Mouse (Mus musculus) MEL (cell line): ENCODE data around the gene Zfp719.

Source experiments
- CTCF ChIP-seq, 3 experiments: IDR thresholded peaks in 2 of 3; conservative IDR thresholded peaks in 1 of 3; 2 replicates each; pipeline ENCODE4 v1.5.1; 2011 to 2012; ENCODE audit warnings: low read length in 3 of 3, low read depth in 2 of 3, mild to moderate bottlenecking in 2 of 3, improper control_type of control experiment in 1 of 3, inconsistent platforms in 1 of 3, mixed read lengths in 1 of 3, moderate library complexity in 1 of 3; ENCODE audit not compliant: control insufficient read depth in 1 of 3, insufficient read depth in 1 of 3, poor library complexity in 1 of 3, severe bottlenecking in 1 of 3
- EP300 ChIP-seq, 2 experiments: IDR thresholded peaks; 2 replicates each; pipeline ENCODE4 v1.6.1; 2011; ENCODE audit warnings: improper control_type of control experiment in 2 of 2, low read length in 2 of 2, low read depth in 1 of 2, mild to moderate bottlenecking in 1 of 2
- MYC ChIP-seq: IDR thresholded peaks from 2 replicates; pipeline ENCODE4 v1.6.1; 2011; ENCODE audit warnings: low read depth, mild to moderate bottlenecking, low read length, improper control_type of control experiment, moderate library complexity
- NRF1 ChIP-seq: IDR thresholded peaks from 2 replicates; pipeline ENCODE4 v1.6.1; 2014; ENCODE audit warnings: low read depth, mild to moderate bottlenecking, inconsistent platforms, low read length, improper control_type of control experiment, moderate library complexity; ENCODE audit not compliant: poor library complexity, insufficient read depth, severe bottlenecking
- USF1 ChIP-seq: IDR thresholded peaks from 2 replicates; pipeline ENCODE4 v1.6.1; 2014; ENCODE audit warnings: low read depth, mild to moderate bottlenecking, inconsistent platforms, low read length, improper control_type of control experiment, moderate library complexity
- ZKSCAN1 ChIP-seq: IDR thresholded peaks from 2 replicates; pipeline ENCODE4 v1.6.1; 2012; ENCODE audit warnings: low read depth, mild to moderate bottlenecking, inconsistent platforms, low read length, improper control_type of control experiment, moderate library complexity

- TF ChIP-seq CTCF (IDR thresholded peaks at IDR 0.05 in 2 of 3, conservative IDR thresholded peaks at IDR 0.05 in 1 of 3; ENCODE audit: control insufficient read depth in 1 of 3, insufficient read depth in 1 of 3, low read depth in 2 of 3, low read length in 3 of 3, poor library complexity in 1 of 3, severe bottlenecking in 1 of 3): no peak
- TF ChIP-seq USF1: no peak
- no peak for TF ChIP-seq MYC
- TF ChIP-seq NRF1: no peak
- TF ChIP-seq EP300 (IDR thresholded peaks at IDR 0.05; ENCODE audit: low read depth in 1 of 2, low read length in 2 of 2): no peak
- TF ChIP-seq ZKSCAN1: no peak
These were observed 28.4 kb downstream of the Zfp719 start for GRCm38 (mm10) chr7:43607743-43608287.
